Comparison of ENCODE assay signal across 16 mouse cellular contexts in genomic region chr16:63011151-63011734, GRCm38 (mm10).
"Had no signal": no experiment of that assay in that cellular context is flagged by ENCODE, and none has a peak within 500 bp of the region (broad histone marks: within the 10 kb centered on the region; RNA-seq: fewer than 3 reads in every experiment).

No protein-coding gene starts in this region.

- H3K4me3 ChIP-seq: kidney, embryonic 15.5 days; left cerebral cortex, adult 2 months; limb, embryonic 10.5 days; liver, embryonic 15.5 days; megakaryocyte, embryonic 14.5 days had no signal

- H3K27ac ChIP-seq: kidney, embryonic 15.5 days; left cerebral cortex, adult 2 months; limb, embryonic 10.5 days; liver, embryonic 15.5 days; macrophage had no signal

- H3K36me3 ChIP-seq: kidney, embryonic 15.5 days; limb, embryonic 10.5 days; liver, embryonic 15.5 days had no signal

- H3K27me3 ChIP-seq: kidney, embryonic 15.5 days; liver, embryonic 15.5 days; megakaryocyte, embryonic 14.5 days had no signal

- H3K9ac ChIP-seq: kidney, embryonic 15.5 days; liver, embryonic 15.5 days; lung, embryonic 14.5 days had no signal

- H3K9me3 ChIP-seq: kidney, embryonic 15.5 days; limb, embryonic 10.5 days; liver, embryonic 15.5 days had no signal

- H3K4me1 ChIP-seq: kidney, embryonic 15.5 days; limb, embryonic 10.5 days; liver, embryonic 15.5 days; megakaryocyte, embryonic 14.5 days had no signal

- H3K4me2 ChIP-seq: kidney, embryonic 15.5 days; liver, embryonic 11.5 days; liver, embryonic 15.5 days; lung, embryonic 14.5 days had no signal

- DNase-seq: kidney, adult 2 months; kidney, postnatal 14 days; lung, embryonic 14.5 days; lung, postnatal 10 days; midbrain, embryonic 14.5 days; right cerebral cortex, postnatal 4 days; spleen, adult 18-20 months; thymus, adult 2 months; thymus, postnatal 25 days had no signal
